Mouse (Mus musculus): ENCODE results near the gene Ankrd33.

DNA sequence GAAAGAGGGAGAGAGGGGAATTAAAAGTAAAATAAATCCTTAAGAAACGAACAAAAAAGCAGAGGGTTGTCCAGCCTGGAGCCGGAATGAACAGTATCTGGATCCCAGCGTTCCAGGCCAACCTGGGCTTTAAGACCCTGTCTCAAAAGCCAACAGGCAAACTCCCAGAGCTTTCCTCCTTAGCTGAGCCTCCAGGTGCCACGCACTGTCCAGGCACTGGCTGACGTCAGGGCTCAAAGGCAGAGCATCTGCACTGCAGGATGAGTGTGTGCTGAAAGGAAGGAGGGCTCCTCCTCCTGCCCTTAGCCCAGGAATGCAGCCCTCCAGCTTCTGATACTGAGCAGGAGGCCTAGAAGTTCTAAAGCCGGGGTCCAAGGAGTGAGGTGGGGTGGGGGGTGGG is 21.6 kb upstream of the Ankrd33 start:
- TF ChIP-seq CTCF (IDR thresholded peaks at IDR 0.05; ENCODE audit: control insufficient read depth, insufficient read depth, low read length): no peak
- no peak for TF ChIP-seq POLR2A (IDR thresholded peaks at IDR 0.05; ENCODE audit: borderline replicate concordance, control insufficient read depth, low read depth, low read length)
